Mouse (Mus musculus) T-helper 17 cell (primary cell): ENCODE results near the gene Sun2.

Source experiments
- in situ Hi-C, 2 experiments: fragments of 300-600 bp; cut with MboI, MseI; formaldehyde crosslinking; loops; 1 replicate in 1 of 2; 2 replicates in 1 of 2; pipeline ENCODE4 v1.15.1; 2025; ENCODE audit warnings: high pct_unique_total_duplicates in 2 of 2

Gene Sun2

DNA sequence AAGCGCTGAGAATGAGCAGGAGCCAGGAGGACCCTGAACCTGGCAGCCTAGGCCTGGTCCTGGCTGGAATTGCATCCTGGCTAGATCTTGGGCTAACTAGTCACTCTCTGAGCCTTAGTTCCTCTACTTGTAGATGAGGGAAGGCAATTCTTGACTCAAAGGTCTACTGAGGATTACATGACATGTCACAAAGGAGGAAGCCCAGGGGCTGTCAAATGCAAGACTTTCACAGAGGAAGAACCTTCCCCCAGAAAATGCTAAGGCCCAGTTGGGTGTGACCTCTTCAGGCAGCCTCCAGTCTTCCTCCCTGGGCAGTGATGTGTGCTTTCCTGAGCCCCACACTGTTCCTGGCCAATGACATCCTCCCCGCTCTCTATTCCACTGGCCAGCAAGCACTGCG, 14.8 kb upstream of the Sun2 start:
- in situ Hi-C loops, result no loop called here

GRCm38 (mm10) chr15:79755977-79756625, 13.8 kb upstream of the Sun2 start:
- in situ Hi-C loops, result no loop called here

GRCm38 (mm10) chr15:79755176-79755575, 12.8 kb upstream of the Sun2 start:
- in situ Hi-C loops, result no loop called here

- in situ Hi-C loops, result no loop called here
Measured at GRCm38 (mm10) chr15:79753873-79754272, 11.5 kb upstream of the Sun2 start.

- in situ Hi-C loops, result no loop called here
Measured at GRCm38 (mm10) chr15:79753420-79753752, 11.1 kb upstream of the Sun2 start.

DNA sequence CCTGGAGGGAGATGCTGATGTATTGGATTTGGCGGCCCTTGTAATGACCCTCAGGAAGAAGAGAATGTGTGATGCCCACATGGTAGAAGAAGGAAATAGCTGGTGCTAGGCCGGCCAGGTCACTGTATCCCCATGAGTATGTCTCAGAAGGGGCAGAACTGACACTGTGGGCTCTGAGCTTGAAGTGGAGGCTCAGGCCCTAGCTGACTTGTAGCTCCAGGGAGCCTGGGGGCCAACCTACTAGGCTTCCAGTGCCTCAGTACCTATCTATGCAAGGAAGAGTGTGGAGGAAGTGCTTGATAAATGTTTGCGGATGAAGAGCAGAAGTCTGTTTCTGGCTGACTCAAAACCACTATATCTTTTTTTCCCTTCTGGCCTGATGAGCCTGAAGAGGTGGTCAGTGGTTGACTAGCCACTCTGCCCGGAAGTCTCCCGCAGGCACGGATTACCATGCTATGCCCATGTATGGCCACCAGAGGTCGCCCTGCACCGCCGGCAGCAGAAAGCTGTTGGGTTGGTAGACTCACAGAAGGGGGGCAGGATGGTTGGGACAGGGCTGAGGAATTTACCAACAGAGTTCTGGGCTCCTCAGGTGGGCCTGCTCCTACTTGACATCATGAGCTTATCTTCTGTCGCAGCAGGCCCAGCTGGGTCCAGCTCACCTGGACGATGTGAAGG, 10.5 kb upstream of the Sun2 start:
- in situ Hi-C loops, result no loop called here

GRCm38 (mm10) chr15:79751772-79752171, 9.4 kb upstream of the Sun2 start:
- in situ Hi-C loops, result no loop called here

GRCm38 (mm10) chr15:79750266-79750665, 7.9 kb upstream of the Sun2 start:
- in situ Hi-C loops, result no loop called here

DNA sequence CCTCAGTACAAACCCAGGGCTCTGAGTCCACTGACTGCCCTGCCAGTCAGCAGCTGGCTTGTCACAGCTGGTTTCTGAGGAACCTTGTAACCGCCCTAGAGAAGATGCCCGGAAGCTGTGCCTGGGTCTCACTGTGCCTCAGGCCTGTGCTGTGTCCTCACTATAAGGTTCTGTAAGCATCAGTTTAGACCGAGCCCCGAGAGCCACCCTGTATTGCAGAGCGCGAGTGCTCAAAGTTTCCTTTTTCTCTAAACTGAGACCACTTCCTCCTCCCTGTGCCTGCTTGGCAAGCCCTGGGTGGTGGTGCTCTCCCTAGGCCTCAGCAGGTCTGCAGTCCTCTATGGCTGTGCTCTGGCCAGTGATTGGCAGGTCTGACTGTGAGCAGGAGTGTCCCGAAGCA, 6.8 kb upstream of the Sun2 start:
- in situ Hi-C loops, result no loop called here

DNA sequence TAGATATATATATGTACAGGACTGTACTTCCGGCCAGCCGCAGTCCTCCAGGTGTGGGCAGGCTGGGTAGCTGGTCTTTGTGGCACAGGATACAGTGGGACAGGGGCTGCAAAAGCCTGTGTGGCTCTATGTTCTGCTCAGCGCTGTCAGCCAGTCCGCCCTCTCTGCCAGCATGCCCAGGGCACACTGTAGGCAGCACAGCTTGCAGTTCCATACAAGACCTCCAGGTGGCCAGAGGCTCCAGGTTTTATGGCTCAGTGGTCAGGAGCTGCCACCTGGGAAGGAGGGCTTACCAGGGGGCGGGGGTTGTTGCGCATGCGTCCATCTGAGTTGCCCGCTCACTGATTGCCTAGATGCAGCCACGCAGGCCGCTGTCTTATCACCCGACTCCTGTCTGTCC, 5.7 kb upstream of the Sun2 start:
- in situ Hi-C loops, result no loop called here

DNA sequence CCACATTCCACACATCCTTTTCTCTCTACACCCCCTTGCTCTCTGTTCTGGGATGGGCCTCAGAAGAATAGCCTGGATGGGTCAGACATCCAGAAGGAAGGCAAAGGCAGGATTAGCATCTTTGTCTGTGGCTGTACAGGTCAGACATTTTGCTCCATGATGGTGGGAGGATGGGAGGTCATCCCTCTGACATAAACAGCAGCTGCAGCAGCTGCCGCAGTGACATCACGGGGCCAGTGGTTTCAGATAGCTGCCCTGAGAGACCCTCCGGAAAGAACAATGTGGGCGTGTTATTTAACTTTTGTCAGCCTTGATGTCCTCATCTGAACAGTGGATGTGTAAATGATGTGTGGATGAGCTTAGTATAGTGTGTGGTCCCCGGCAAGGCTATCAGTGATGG, 3.5 kb upstream of the Sun2 start:
- in situ Hi-C loops, result no loop called here

GRCm38 (mm10) chr15:79745312-79745711, 3.0 kb upstream of the Sun2 start:
- in situ Hi-C loops, result no loop called here

GRCm38 (mm10) chr15:79744742-79745141, 2.4 kb upstream of the Sun2 start:
- in situ Hi-C loops, result no loop called here

GRCm38 (mm10) chr15:79744001-79744400, 1.7 kb upstream of the Sun2 start:
- in situ Hi-C loops, result no loop called here

DNA sequence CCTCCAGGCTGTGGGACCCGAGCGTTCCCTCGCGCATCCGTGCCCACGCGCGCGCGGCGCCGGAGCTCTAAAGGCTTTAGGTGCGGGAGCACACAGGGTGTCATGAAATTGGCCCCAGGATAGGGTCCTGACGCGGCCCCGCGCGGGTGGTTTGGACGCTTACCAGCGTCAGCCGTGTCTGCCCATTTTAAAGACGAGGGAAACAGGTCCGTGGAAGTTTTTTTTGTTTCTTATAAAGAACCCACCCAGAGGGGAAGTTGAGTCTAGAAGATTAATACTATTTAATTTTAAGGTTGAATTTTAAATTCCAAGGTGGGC, 329 bp upstream of the Sun2 start:
- in situ Hi-C loops, result no loop called here

DNA sequence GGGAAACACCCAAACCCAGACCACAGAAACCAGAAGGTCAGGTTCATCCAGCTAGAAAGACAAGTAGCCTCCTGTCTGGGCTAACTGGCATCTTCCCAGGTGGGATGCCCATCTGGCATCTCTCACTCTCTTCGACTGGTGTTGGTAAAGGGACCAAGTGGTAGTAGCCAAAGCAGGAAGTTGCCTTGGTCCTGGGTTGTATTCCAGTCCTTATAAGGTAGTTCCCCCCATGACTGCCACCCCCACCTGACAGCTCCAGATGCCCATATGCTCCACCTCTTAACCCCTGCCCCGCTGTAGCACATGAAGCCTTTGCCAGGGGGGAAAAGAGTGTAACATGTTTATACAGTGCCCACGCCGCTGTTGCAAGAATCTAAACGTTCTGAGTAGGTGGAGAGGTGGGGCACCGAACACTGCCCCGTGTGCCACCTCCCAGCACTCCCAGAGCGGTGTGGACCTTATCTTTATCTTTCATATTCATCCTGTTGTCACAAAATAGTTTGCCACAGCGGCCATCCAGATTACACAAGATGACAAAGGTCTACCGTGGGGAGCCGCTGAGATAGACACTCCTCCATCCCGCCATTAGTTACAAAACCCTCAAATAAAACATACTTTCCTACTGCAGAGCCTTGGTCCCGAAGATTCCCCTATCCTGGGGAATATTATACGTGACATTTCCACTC, 1.0 kb downstream of the Sun2 start:
- in situ Hi-C loops, result no loop called here

- in situ Hi-C loops, result no loop called here
Measured at GRCm38 (mm10) chr15:79740739-79741138, 1.6 kb downstream of the Sun2 start.

GRCm38 (mm10) chr15:79734311-79734710, 8.0 kb downstream of the Sun2 start:
- in situ Hi-C loops, result no loop called here

DNA sequence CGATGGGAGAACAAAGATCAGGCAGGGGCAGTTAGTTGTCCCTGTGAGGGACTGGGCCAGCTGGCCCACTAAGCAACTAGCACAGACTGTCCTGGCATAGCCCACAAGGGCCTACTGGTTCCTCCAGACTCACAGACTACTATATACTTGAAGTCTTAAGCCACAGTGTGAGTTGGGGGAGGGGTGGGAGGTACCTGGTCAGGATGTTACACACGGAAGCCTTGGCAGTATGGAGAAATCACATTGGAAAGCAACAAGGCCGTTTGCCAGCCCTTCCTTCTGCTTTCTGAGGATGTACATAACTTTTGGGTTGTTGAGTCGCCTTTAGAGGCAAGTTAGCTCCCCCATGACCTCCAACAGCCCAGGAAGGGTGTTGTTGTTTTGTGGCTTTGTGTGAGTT, 8.7 kb downstream of the Sun2 start:
- in situ Hi-C loops, result no loop called here

GRCm38 (mm10) chr15:79733192-79733591, 9.1 kb downstream of the Sun2 start:
- in situ Hi-C loops, result no loop called here

GRCm38 (mm10) chr15:79731554-79731953, 10.8 kb downstream of the Sun2 start:
- in situ Hi-C loops, result no loop called here

DNA sequence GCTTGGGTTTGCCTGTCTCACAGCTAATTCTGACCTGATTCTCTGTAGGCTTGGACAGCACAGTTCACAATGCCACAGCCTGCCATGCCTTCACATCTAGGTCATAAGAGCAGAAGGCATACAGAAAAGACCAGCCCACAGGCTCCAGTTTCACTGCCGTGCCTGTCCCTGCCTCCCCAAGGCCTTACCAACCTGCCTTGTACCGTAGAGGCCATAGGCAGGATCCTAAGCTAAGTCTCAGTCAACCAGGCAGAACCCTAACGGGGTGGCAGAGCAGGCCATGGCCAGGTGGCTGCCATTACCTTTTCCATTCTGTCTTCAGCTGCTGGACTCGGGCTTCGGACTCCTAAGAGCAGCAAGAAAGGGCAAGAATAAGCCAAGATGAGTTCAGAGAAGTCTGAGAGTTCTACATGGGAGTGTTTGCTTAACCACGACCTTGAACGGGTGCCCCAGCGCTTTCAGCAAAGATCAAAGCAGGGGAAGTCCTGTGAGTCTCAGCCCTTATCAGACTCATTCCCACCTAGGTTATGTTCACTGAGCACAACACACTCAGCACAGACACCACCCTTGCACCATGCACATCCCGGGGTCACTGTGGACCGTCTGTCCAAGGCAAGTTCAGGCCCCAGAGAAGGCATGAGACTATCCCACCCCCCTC, 13.5 kb downstream of the Sun2 start:
- in situ Hi-C loops, result loop anchor here (5.0 kb wide), 1 partner anchor 52 kb away; no protein-coding TSS in a partner anchor

- in situ Hi-C loops, result loop anchor here (5.0 kb wide), 1 partner anchor 51 kb away; no protein-coding TSS in a partner anchor
Measured at GRCm38 (mm10) chr15:79728311-79728710, 14.0 kb downstream of the Sun2 start.
